12 mouse cellular contexts compared by ENCODE assay signal in the genomic region with DNA sequence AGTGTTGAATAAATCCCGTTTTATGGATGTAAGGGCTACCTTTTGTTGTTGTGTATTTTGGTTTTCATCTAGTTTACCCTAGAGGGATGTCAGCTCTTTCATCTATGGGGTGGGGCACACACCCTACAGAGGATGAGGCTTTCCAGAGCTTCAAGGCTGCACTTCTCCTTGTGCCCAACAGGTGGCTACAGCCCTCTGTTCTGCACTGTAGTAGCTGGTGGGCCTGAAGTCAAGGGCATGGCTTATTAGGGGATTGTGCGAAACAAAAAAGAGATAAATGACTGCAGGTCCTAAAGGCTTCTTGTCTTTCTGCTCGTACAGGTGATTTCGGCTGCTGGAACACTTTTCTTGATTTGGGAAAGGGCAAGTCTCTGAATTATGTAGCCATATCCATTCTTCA. TPM values are rescaled to one million over a fixed set of nuclear protein-coding genes. Genes with fewer than 3 reads are reported as not detected.
DNase-seq lines count a peak whose midpoint lies in the region; ATAC-seq and TF ChIP-seq lines count a peak whose summit lies in the region.
"Had no signal": no experiment of that assay in that cellular context is flagged by ENCODE, and none has a peak within 500 bp of the region (broad histone marks: within the 10 kb centered on the region; RNA-seq: fewer than 3 reads in every experiment).

No protein-coding gene starts in this region.

- H3K9ac ChIP-seq in MEL (ENCODE audit: control insufficient read depth, low read depth, low read length, poor library complexity, severe bottlenecking): no peak overlapping the region
- H3K9ac ChIP-seq: hindbrain, embryonic 15.5 days; midbrain, embryonic 12.5 days had no signal

- 79% methylated on average over 4 of the region's 4 CpGs for WGBS in kidney, adult 2 months

- H3K9me3 ChIP-seq in MEL (replicated peaks; ENCODE audit: insufficient read depth, low read length): no peaks in the 10 kb centered on the region
- H3K9me3 ChIP-seq: hindbrain, embryonic 15.5 days; midbrain, embryonic 12.5 days had no signal

- DNase-seq in kidney, adult 2 months: no peak
- DNase-seq in kidney, adult 11 months: no peak
- DNase-seq in B cell, adult 2 months: peak; percentile 15 to 21
- DNase-seq in MEL (ENCODE audit: low read depth, low spot score): peak; percentile 62
- DNase-seq in right cerebral cortex, postnatal 4 days: no peak
- no peak for DNase-seq in left cerebral cortex, adult 11 months (ENCODE audit: low spot score)
- DNase-seq in layer of hippocampus, adult 9-11 months: no peak
- DNase-seq: adrenal gland, adult 2 months; left cerebral cortex, postnatal 4 days had no signal

- H3K79me2 ChIP-seq in MEL (ENCODE audit: control insufficient read depth, insufficient read depth, low read length, poor library complexity): no peaks in the 10 kb centered on the region

- no peak for TF ChIP-seq EP300 in MEL (IDR thresholded peaks at IDR 0.05; ENCODE audit: low read depth in 1 of 2, low read length in 2 of 2)

- no peaks in the 10 kb centered on the region for H3K36me3 ChIP-seq in kidney, adult 2 months (ENCODE audit: control insufficient read depth, insufficient read depth, low read length)
- no peaks in the 10 kb centered on the region for H3K36me3 ChIP-seq in MEL (ENCODE audit: control insufficient read depth in 1 of 2, insufficient read depth in 2 of 2, low read length in 2 of 2)
- H3K36me3 ChIP-seq: hindbrain, embryonic 15.5 days; midbrain, embryonic 12.5 days had no signal

- peak; percentile 49; the same call in 1 of the 2 replicates for ATAC-seq in megakaryocyte, adult 5-6 weeks (ENCODE audit: poor library complexity, severe bottlenecking)

- peak; percentile 61 for TF ChIP-seq CTCF in kidney, adult 2 months (conservative IDR thresholded peaks at IDR 0.05; ENCODE audit: insufficient read depth, insufficient read length, low read depth, low read length)
- TF ChIP-seq CTCF in MEL (IDR thresholded peaks at IDR 0.05 in 2 of 3, conservative IDR thresholded peaks at IDR 0.05 in 1 of 3; ENCODE audit: control insufficient read depth in 1 of 3, insufficient read depth in 1 of 3, low read depth in 2 of 3, low read length in 3 of 3, poor library complexity in 1 of 3, severe bottlenecking in 1 of 3): peak; percentile 78 to 92 (median 79)

- peak; percentile 62 for TF ChIP-seq RAD21 in MEL (IDR thresholded peaks at IDR 0.05; ENCODE audit: low read depth, low read length)

- no peak overlapping the region for H3K27ac ChIP-seq in kidney, adult 2 months (ENCODE audit: insufficient read depth, low read depth, low read length)
- no peak overlapping the region for H3K27ac ChIP-seq in MEL (ENCODE audit: control insufficient read depth, low read depth, low read length)
- H3K27ac ChIP-seq: hindbrain, embryonic 15.5 days; midbrain, embryonic 12.5 days had no signal

- no peaks in the 10 kb centered on the region for H3K27me3 ChIP-seq in kidney, adult 2 months (replicated peaks; ENCODE audit: control insufficient read depth, insufficient read depth, low read length)
- H3K27me3 ChIP-seq in MEL (ENCODE audit: control insufficient read depth in 1 of 2, insufficient read depth in 2 of 2, low read length in 2 of 2): peaks cover 8 to 21% of the 10 kb centered on the region in 2 experiments
- H3K27me3 ChIP-seq: hindbrain, embryonic 15.5 days; midbrain, embryonic 12.5 days had no signal

- no peak for TF ChIP-seq POLR2A in kidney, adult 2 months (IDR thresholded peaks at IDR 0.05; ENCODE audit: low read depth, low read length)
- no peak for TF ChIP-seq POLR2A in MEL (IDR thresholded peaks at IDR 0.05; ENCODE audit: control insufficient read depth in 1 of 2, insufficient read depth in 1 of 2, low read depth in 1 of 2, low read length in 2 of 2, poor library complexity in 1 of 2)

- no peaks in the 10 kb centered on the region for H3K4me1 ChIP-seq in kidney, adult 2 months (ENCODE audit: control insufficient read depth, insufficient read depth, low read length)
- no peaks in the 10 kb centered on the region for H3K4me1 ChIP-seq in MEL (ENCODE audit: control insufficient read depth in 1 of 2, insufficient read depth in 2 of 2, low read length in 2 of 2)
- H3K4me1 ChIP-seq: hindbrain, embryonic 15.5 days; midbrain, embryonic 12.5 days had no signal

- H3K4me3 ChIP-seq in kidney, adult 2 months (ENCODE audit: insufficient read depth, low read depth, low read length): no peak overlapping the region
- H3K4me3 ChIP-seq in MEL (ENCODE audit: control insufficient read depth in 1 of 2, insufficient read depth in 1 of 2, low read depth in 2 of 2, low read length in 2 of 2): no peak overlapping the region
- H3K4me3 ChIP-seq: hindbrain, embryonic 15.5 days; midbrain, embryonic 12.5 days had no signal

TF ChIP-seq in MEL, 35 proteins besides CTCF, POLR2A, EP300 and RAD21:
- TF ChIP-seq MXI1 (IDR thresholded peaks at IDR 0.05; ENCODE audit: low read depth, low read length): no peak
- TF ChIP-seq CHD2 (IDR thresholded peaks at IDR 0.05; ENCODE audit: low read length): no peak
- TF ChIP-seq RCOR1 (IDR thresholded peaks at IDR 0.05; ENCODE audit: low read depth, low read length): no peak
- peak; percentile 53 for TF ChIP-seq ZC3H11A (IDR thresholded peaks at IDR 0.05; ENCODE audit: low read depth, low read length)
- TF ChIP-seq POLR2AphosphoS2 (IDR thresholded peaks at IDR 0.05; ENCODE audit: low read length): no peak
- peak; percentile 79 for TF ChIP-seq SMC3 (IDR thresholded peaks at IDR 0.05; ENCODE audit: low read depth, low read length)

RNA-seq across cellular contexts. Expression of gene Plb1, which starts 27.9 kb away (rescaled TPM):
- polyA plus RNA-seq in kidney, adult 2 months (2012; rRNA removed): 0.02 and 0.03 TPM in 2 replicates
- total RNA-seq in MEL (2012; rRNA removed): not detected in 2 replicates
- polyA plus RNA-seq in MEL (2012; ENCODE audit: insufficient read depth in 1 of 2, insufficient read length in 2 of 2, low read depth in 1 of 2, low replicate concordance in 2 of 2, missing spikeins in 1 of 2): not detected
- not detected in 2 replicates for total RNA-seq in megakaryocyte, adult 5-6 weeks (2015)
- not detected in 2 replicates for total RNA-seq in megakaryocyte, adult 5-6 weeks (2017)
- total RNA-seq: adrenal gland, adult 2 months had no signal
- polyA plus RNA-seq: hindbrain, embryonic 15.5 days had no signal

Comparison
In these comparisons a context has a peak if more than half of its experiments do, and no peak if none do; other contexts are left out.
1. DNase-seq: peak in B cell, adult 2 months (2 of 2) and MEL (single experiment); none in kidney, adult 2 months (single experiment), kidney, adult 11 months (single experiment), right cerebral cortex, postnatal 4 days (single experiment), left cerebral cortex, adult 11 months (single experiment) and layer of hippocampus, adult 9-11 months (single experiment).